Mouse (Mus musculus) heart, adult 2 months (tissue): ENCODE data around the gene Tbc1d16. TPM values are rescaled to one million over a fixed set of nuclear protein-coding genes. Genes with fewer than 3 reads are reported as not detected.

Source experiments
- DNase-seq, 2 experiments: peaks; one replicate each; pipeline ENCODE4 v3.0.0; 2021
- H3K27ac ChIP-seq: fragments of 200-600 bp; 2 replicates; pipeline ENCODE4 v1.8.1; 2022
- H3K27me3 ChIP-seq: fragments of 200-500 bp; 2 replicates; pipeline ENCODE4 v1.6.1; 2012; ENCODE audit warnings: mild to moderate bottlenecking, low read length, inconsistent platforms, mixed read lengths; ENCODE audit not compliant: control insufficient read depth, insufficient read depth
- H3K36me3 ChIP-seq: fragments of 200-500 bp; 2 replicates; pipeline ENCODE4 v1.6.1; 2012; ENCODE audit warnings: low read length, inconsistent platforms; ENCODE audit not compliant: control insufficient read depth, insufficient read depth
- H3K4me1 ChIP-seq: fragments of 200-500 bp; 2 replicates; pipeline ENCODE4 v1.6.1; 2011; ENCODE audit warnings: low read length; ENCODE audit not compliant: control insufficient read depth, insufficient read depth
- H3K4me3 ChIP-seq: fragments of 200-600 bp; 2 replicates; pipeline ENCODE4 v1.8.1; 2022
- H3K79me2 ChIP-seq: fragments of 200-500 bp; replicated peaks from 2 replicates; pipeline ENCODE4 v1.6.1; 2012; ENCODE audit warnings: mild to moderate bottlenecking, inconsistent platforms, low read length, moderate library complexity, mixed read lengths; ENCODE audit not compliant: control insufficient read depth, insufficient read depth
- H3K9ac ChIP-seq: fragments of 200-500 bp; 2 replicates; pipeline ENCODE4 v1.6.1; 2012; ENCODE audit warnings: low read depth, mild to moderate bottlenecking, control low read depth, inconsistent platforms, low read length, mixed read lengths
- CTCF ChIP-seq: fragments of 200-600 bp; IDR thresholded peaks from 2 replicates; pipeline ENCODE4 v1.8.1; 2022; ENCODE audit warnings: antibody characterized with exemption, mild to moderate bottlenecking, moderate library complexity
- EP300 ChIP-seq: fragments of 200-500 bp; IDR thresholded peaks from 2 replicates; pipeline ENCODE4 v1.6.1; 2011; ENCODE audit warnings: low read depth, low read length, control low read depth; ENCODE audit not compliant: insufficient read depth
- POLR2A ChIP-seq: fragments of 200-500 bp; IDR thresholded peaks from 2 replicates; pipeline ENCODE4 v1.6.1; 2011; ENCODE audit warnings: mild to moderate bottlenecking, low read depth, low read length, control low read depth; ENCODE audit not compliant: insufficient read depth
- WGBS: fragments of 180-500 bp; shearing (Covaris S2); methylation state at CpG from one replicate; pipeline ENCODE4 v1.1.7; 2018; 5-methylcytosine and 5-hydroxymethylcytosine counted together
- intact Hi-C: fragments of 180-260 bp; cut with DNase I; formaldehyde crosslinking; loops from one replicate; pipeline ENCODE4 v1.15.1; 2025
- microRNA-seq, 2 experiments: library from miRNA; unstranded; fragments of <30 nt; microRNA quantifications; one replicate each; pipeline ENCODE4 v1.2.0; 2021
- polyA plus RNA-seq: library from polyadenylated mRNA; depleted of rRNA; stranded (reverse); fragments of >200 nt; gene quantifications from 2 replicates; pipeline ENCODE4 v1.2.3, GENCODE M21; 2012; rRNA removed
- total RNA-seq, 2 experiments: library from RNA; stranded (reverse); gene quantifications; 2 replicates each; pipeline ENCODE4 v1.2.3; 2021

Gene Tbc1d16
- total and polyA plus RNA-seq, 3 experiments = 26.0 to 73.7 (median 61.0) TPM

GRCm38 (mm10) chr11:119098202-119098601, 130.1 kb downstream of the Tbc1d16 start:
- Histone ChIP-seq H3K9ac (no peak overlapping the region), H3K27me3 (no peaks in the 10 kb centered on the region), H3K4me1 (no peaks in the 10 kb centered on the region), H3K79me2 (no peaks in the 10 kb centered on the region), H3K27ac (no peak overlapping the region), H3K4me3 (no peak overlapping the region), H3K36me3 (no peaks in the 10 kb centered on the region)
- no peak for DNase-seq
- no peak for TF ChIP-seq POLR2A
- no peak for TF ChIP-seq EP300
- TF ChIP-seq CTCF = no peak
- intact Hi-C loops = no loop called here
- 69% methylated on average over 4 of the region's 4 CpGs for WGBS

DNA sequence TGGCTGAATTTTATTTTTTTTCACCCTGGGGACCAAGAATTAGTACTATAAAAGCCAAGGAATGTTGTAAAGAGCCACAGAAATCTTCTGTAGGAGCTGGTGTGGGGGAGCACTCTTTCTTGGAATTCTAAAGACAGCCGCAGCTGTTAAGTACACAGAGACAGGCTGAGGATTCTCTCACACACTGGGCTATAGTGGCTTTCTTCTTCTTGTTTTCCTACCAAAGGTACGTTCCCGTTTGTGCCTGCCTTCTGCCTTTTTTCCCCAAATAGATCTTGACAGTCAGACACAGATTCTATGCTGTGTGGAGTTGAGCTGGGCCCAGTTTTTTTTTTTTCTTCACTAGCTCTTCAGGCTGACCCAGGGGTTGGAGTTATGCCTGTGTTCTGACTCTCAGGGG, 132.9 kb downstream of the Tbc1d16 start:
- Histone ChIP-seq H3K4me1 (0 out of 2 replicates have a peak, but pooled peaks cover 2% of the 10 kb centered on the region), H3K36me3 (no peaks in the 10 kb centered on the region), H3K27ac (no peak overlapping the region), H3K4me3 (no peak overlapping the region), H3K9ac (no peak overlapping the region), H3K79me2 (no peaks in the 10 kb centered on the region), H3K27me3 (peaks cover under 1% of the 10 kb centered on the region; the same call in 1 of the 2 replicates)
- 57% methylated on average over 3 of the region's 3 CpGs for WGBS
- intact Hi-C loops = no loop called here
- TF ChIP-seq POLR2A = no peak
- TF ChIP-seq EP300 = no peak
- TF ChIP-seq CTCF = no peak
- no peak for DNase-seq

DNA sequence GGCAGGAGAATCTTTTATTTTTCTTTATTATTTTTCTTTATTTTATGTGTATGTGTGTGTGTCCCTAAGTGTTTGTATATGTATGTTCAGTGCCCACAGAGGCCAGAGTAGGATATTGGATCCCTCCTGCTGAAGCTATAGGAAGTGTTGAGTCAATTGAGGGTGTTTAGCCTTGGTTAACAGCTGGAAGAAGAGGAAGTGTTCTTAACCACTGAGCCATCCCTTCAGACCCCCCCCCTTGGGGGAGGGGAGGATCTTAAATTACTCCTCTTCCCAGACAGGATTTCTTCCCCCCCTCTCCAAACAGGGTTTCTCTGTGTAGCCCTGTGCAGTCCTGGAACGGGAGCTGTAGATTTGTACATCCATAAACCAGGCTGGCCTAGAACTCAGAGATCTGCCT, 135.0 kb downstream of the Tbc1d16 start:
- no peak overlapping the region for H3K9ac ChIP-seq
- H3K4me1 ChIP-seq = peaks cover 4% of the 10 kb centered on the region; the same call in 1 of the 2 replicates
- 95% methylated on average over 1 of the region's 1 CpGs for WGBS
- H3K79me2 ChIP-seq = no peaks in the 10 kb centered on the region
- peaks cover 15% of the 10 kb centered on the region for H3K27me3 ChIP-seq
- intact Hi-C loops = loop anchor here (2.0 kb wide), 1 partner anchor 93 kb away; no protein-coding TSS in a partner anchor
- H3K36me3 ChIP-seq = no peaks in the 10 kb centered on the region
- DNase-seq = no peak
- H3K4me3 ChIP-seq = no peak overlapping the region
- no peak for TF ChIP-seq CTCF
- TF ChIP-seq POLR2A = no peak
- TF ChIP-seq EP300 = no peak
- H3K27ac ChIP-seq = no peak overlapping the region

Small RNAs within 50 kb of the gene (microRNA-seq; reads per million reads assigned to microRNA genes)
- gene Mir6934 = 4.5 to 7.0 reads per million in 2 experiments

Other genes starting within 250 kb of the Tbc1d16 start
- gene Enpp7, start 240.3 kb downstream of the Tbc1d16 start, total RNA-seq = not detected
- not detected in 2 replicates for gene Enpp7, start 240.3 kb downstream of the Tbc1d16 start, polyA plus RNA-seq
- 1 to 10 TPM; 1.7 to 2.3 TPM for gene Cbx2, start 205.5 kb downstream of the Tbc1d16 start, total RNA-seq
- 2.3 and 3.0 TPM in 2 replicates for gene Cbx2, start 205.5 kb downstream of the Tbc1d16 start, polyA plus RNA-seq
- gene Cbx8, start 187.5 kb downstream of the Tbc1d16 start, total RNA-seq = 1 to 10 TPM; 4.0 to 5.3 TPM
- 2.0 and 2.7 TPM in 2 replicates for gene Cbx8, start 187.5 kb downstream of the Tbc1d16 start, polyA plus RNA-seq
- 10 to 100 TPM in 1 of 2 experiments, 1 to 10 TPM in 1; 8.1 to 12.3 TPM for gene Cbx4, start 142.3 kb downstream of the Tbc1d16 start, total RNA-seq
- 4.7 and 5.4 TPM in 2 replicates for gene Cbx4, start 142.3 kb downstream of the Tbc1d16 start, polyA plus RNA-seq
- under 1 TPM in 1 of 2 experiments, not detected in 1; 0.21 TPM for gene Ccdc40, start 73 bp upstream of the Tbc1d16 start, total RNA-seq
- 0.44 and 0.59 TPM in 2 replicates for gene Ccdc40, start 73 bp upstream of the Tbc1d16 start, polyA plus RNA-seq
- gene Gaa, start 39.4 kb upstream of the Tbc1d16 start, total RNA-seq = 100 to 1,000 TPM in 1 of 2 experiments, 10 to 100 TPM in 1; 89.3 to 102 TPM
- gene Gaa, start 39.4 kb upstream of the Tbc1d16 start, polyA plus RNA-seq = 165 and 186 TPM in 2 replicates
- 10 to 100 TPM; 60.5 to 67.3 TPM for gene Eif4a3, start 71.6 kb upstream of the Tbc1d16 start, total RNA-seq
- 59.9 and 95.2 TPM in 2 replicates for gene Eif4a3, start 71.6 kb upstream of the Tbc1d16 start, polyA plus RNA-seq
- gene Card14, start 79.3 kb upstream of the Tbc1d16 start, total RNA-seq = under 1 TPM in 1 of 2 experiments, not detected in 1; 0.11 TPM
- 0.12 and 0.33 TPM in 2 replicates for gene Card14, start 79.3 kb upstream of the Tbc1d16 start, polyA plus RNA-seq
- 1 to 10 TPM; 5.5 to 5.7 TPM for gene Sgsh, start 127.0 kb upstream of the Tbc1d16 start, total RNA-seq
- 10.6 and 11.1 TPM in 2 replicates for gene Sgsh, start 127.0 kb upstream of the Tbc1d16 start, polyA plus RNA-seq
- gene Slc26a11, start 127.1 kb upstream of the Tbc1d16 start, total RNA-seq = 1 to 10 TPM; 2.0 to 2.2 TPM
- gene Slc26a11, start 127.1 kb upstream of the Tbc1d16 start, polyA plus RNA-seq = 7.8 and 9.9 TPM in 2 replicates
- 10 to 100 TPM; 12.0 to 13.1 TPM for gene Rnf213, start 164.6 kb upstream of the Tbc1d16 start, total RNA-seq
- 10.4 and 19.2 TPM in 2 replicates for gene Rnf213, start 164.6 kb upstream of the Tbc1d16 start, polyA plus RNA-seq